Mouse (Mus musculus) forebrain, embryonic 11.5 days (tissue): ENCODE data around the gene Ankrd44. TPM values are rescaled to one million over a fixed set of nuclear protein-coding genes. Genes with fewer than 3 reads are reported as not detected.

Experiments used
- ATAC-seq: fragments of 200-750 bp; cut with Nextera tagmentation; replicated peaks from 2 replicates; pipeline ENCODE4 v1.8.0; 2017; ENCODE audit warnings: moderate TSS enrichment; ENCODE audit not compliant: low FRiP score
- DNase-seq: peaks from one replicate; pipeline ENCODE4 v3.0.0-alpha.2; 2017; ENCODE audit warnings: low spot score
- H3K27ac ChIP-seq: fragments of 300-500 bp; sonication (generic); 2 replicates; pipeline ENCODE4 v1.5.1; 2014; ENCODE audit warnings: low read depth, low read length
- H3K27me3 ChIP-seq: fragments of 300-500 bp; sonication (generic); 2 replicates; pipeline ENCODE4 v1.6.1; 2014; ENCODE audit warnings: mild to moderate bottlenecking, low read length, mixed read lengths; ENCODE audit not compliant: control insufficient read depth, insufficient read depth
- H3K36me3 ChIP-seq: fragments of 300-500 bp; sonication (generic); 2 replicates; pipeline ENCODE4 v1.6.1; 2014; ENCODE audit warnings: mild to moderate bottlenecking, low read length, moderate library complexity, mixed read lengths; ENCODE audit not compliant: control insufficient read depth, insufficient read depth
- H3K4me1 ChIP-seq: fragments of 300-500 bp; sonication (generic); replicated peaks from 2 replicates; pipeline ENCODE4 v1.6.1; 2014; ENCODE audit warnings: low read length, mixed read lengths; ENCODE audit not compliant: control insufficient read depth, insufficient read depth
- H3K4me2 ChIP-seq: fragments of 300-500 bp; sonication (generic); 2 replicates; pipeline ENCODE4 v1.6.1; 2014; ENCODE audit warnings: low read depth, mild to moderate bottlenecking, low read length, moderate library complexity, mixed read lengths; ENCODE audit not compliant: severe bottlenecking
- H3K4me3 ChIP-seq: fragments of 300-500 bp; sonication (generic); 2 replicates; pipeline ENCODE4 v1.5.1; 2014; ENCODE audit warnings: low read depth, low read length
- H3K9ac ChIP-seq: fragments of 300-500 bp; sonication (generic); 2 replicates; pipeline ENCODE4 v1.6.1; 2014; ENCODE audit warnings: low read length
- H3K9me3 ChIP-seq: fragments of 300-500 bp; sonication (generic); 2 replicates; pipeline ENCODE4 v1.6.1; 2016; ENCODE audit warnings: low read length, mixed read lengths; ENCODE audit not compliant: control insufficient read depth
- WGBS: fragments of 180-500 bp; shearing (Covaris S2); extraction: QIAGEN DNeasy Blood & Tissue Kit; methylation state at CpG from one replicate; pipeline ENCODE4 v1.1.7; 2014; 5-methylcytosine and 5-hydroxymethylcytosine counted together
- polyA plus RNA-seq: library from polyadenylated mRNA; unstranded; fragments of >200 nt; fragmentation: Nextera tagmentation; extraction: Ambion mirVana; gene quantifications from 2 replicates; pipeline ENCODE4 v1.2.1, GENCODE M21; 2014

Gene Ankrd44
- polyA plus RNA-seq, 1 experiment from 2014 or later, result 19.3 TPM

GRCm38 (mm10) chr1:54755690-54756365 lies 170.4 kb downstream of the Ankrd44 start:
- Histone ChIP-seq H3K4me3 (no peak overlapping the region), H3K4me2 (no peak overlapping the region), H3K27me3 (no peaks in the 10 kb centered on the region), H3K9ac (no peak overlapping the region), H3K4me1 (no peaks in the 10 kb centered on the region), H3K9me3 (no peaks in the 10 kb centered on the region), H3K27ac (no peak overlapping the region), H3K36me3 (no peaks in the 10 kb centered on the region)
- no peak for ATAC-seq
- WGBS, result 81% methylated on average over 8 of the region's 8 CpGs
- no peak for DNase-seq

GRCm38 (mm10) chr1:54749961-54750360 lies 176.2 kb downstream of the Ankrd44 start:
- 79% methylated on average over 1 of the region's 1 CpGs for WGBS
- DNase-seq (no peak), ATAC-seq (no peak)
- Histone ChIP-seq H3K9ac (no peak overlapping the region), H3K36me3 (no peaks in the 10 kb centered on the region), H3K27ac (no peak overlapping the region), H3K4me3 (no peak overlapping the region), H3K9me3 (no peaks in the 10 kb centered on the region), H3K4me2 (no peak overlapping the region), H3K4me1 (no peaks in the 10 kb centered on the region), H3K27me3 (no peaks in the 10 kb centered on the region)

GRCm38 (mm10) chr1:54749516-54749915 lies 176.7 kb downstream of the Ankrd44 start:
- H3K9ac ChIP-seq, result no peak overlapping the region
- H3K9me3 ChIP-seq, result no peaks in the 10 kb centered on the region
- H3K27me3 ChIP-seq, result no peaks in the 10 kb centered on the region
- 79% methylated on average over 3 of the region's 3 CpGs for WGBS
- no peaks in the 10 kb centered on the region for H3K4me1 ChIP-seq
- no peak overlapping the region for H3K4me2 ChIP-seq
- no peak overlapping the region for H3K4me3 ChIP-seq
- ATAC-seq (no peak), DNase-seq (no peak)
- no peaks in the 10 kb centered on the region for H3K36me3 ChIP-seq
- no peak overlapping the region for H3K27ac ChIP-seq

GRCm38 (mm10) chr1:54747785-54748420 lies 178.3 kb downstream of the Ankrd44 start:
- no peaks in the 10 kb centered on the region for H3K9me3 ChIP-seq
- DNase-seq, result no peak
- H3K4me3 ChIP-seq, result no peak overlapping the region
- no peaks in the 10 kb centered on the region for H3K4me1 ChIP-seq
- no peak overlapping the region for H3K9ac ChIP-seq
- no peak overlapping the region for H3K4me2 ChIP-seq
- WGBS, result 84% methylated on average over 8 of the region's 8 CpGs
- H3K36me3 ChIP-seq, result no peaks in the 10 kb centered on the region
- no peak overlapping the region for H3K27ac ChIP-seq
- H3K27me3 ChIP-seq, result no peaks in the 10 kb centered on the region
- ATAC-seq, result no peak

- no peak for ATAC-seq
- H3K27me3 ChIP-seq, result no peaks in the 10 kb centered on the region
- no peak overlapping the region for H3K4me2 ChIP-seq
- H3K4me1 ChIP-seq, result no peaks in the 10 kb centered on the region
- H3K9ac ChIP-seq, result no peak overlapping the region
- no peaks in the 10 kb centered on the region for H3K9me3 ChIP-seq
- H3K27ac ChIP-seq, result no peak overlapping the region
- no peak for DNase-seq
- H3K4me3 ChIP-seq, result no peak overlapping the region
- no peaks in the 10 kb centered on the region for H3K36me3 ChIP-seq
Measured at GRCm38 (mm10) chr1:54745666-54746065, 180.5 kb downstream of the Ankrd44 start.

GRCm38 (mm10) chr1:54744171-54744570 lies 182.0 kb downstream of the Ankrd44 start:
- Histone ChIP-seq H3K9ac (no peak overlapping the region), H3K4me1 (no peaks in the 10 kb centered on the region), H3K27me3 (no peaks in the 10 kb centered on the region), H3K4me3 (no peak overlapping the region), H3K36me3 (no peaks in the 10 kb centered on the region), H3K9me3 (no peaks in the 10 kb centered on the region), H3K27ac (no peak overlapping the region), H3K4me2 (no peak overlapping the region)
- DNase-seq (no peak), ATAC-seq (no peak)
- 91% methylated on average over 5 of the region's 5 CpGs for WGBS

- 85% methylated on average over 8 of the region's 8 CpGs for WGBS
- H3K36me3 ChIP-seq, result no peaks in the 10 kb centered on the region
- DNase-seq, result no peak
- no peaks in the 10 kb centered on the region for H3K9me3 ChIP-seq
- no peak overlapping the region for H3K9ac ChIP-seq
- H3K4me3 ChIP-seq, result no peak overlapping the region
- no peak for ATAC-seq
- no peaks in the 10 kb centered on the region for H3K27me3 ChIP-seq
- no peak overlapping the region for H3K4me2 ChIP-seq
- H3K27ac ChIP-seq, result no peak overlapping the region
- H3K4me1 ChIP-seq, result no peaks in the 10 kb centered on the region
Measured at GRCm38 (mm10) chr1:54743072-54743471, 183.1 kb downstream of the Ankrd44 start.

- no peak overlapping the region for H3K9ac ChIP-seq
- DNase-seq (no peak), ATAC-seq (no peak)
- no peak overlapping the region for H3K4me3 ChIP-seq
- no peaks in the 10 kb centered on the region for H3K4me1 ChIP-seq
- no peaks in the 10 kb centered on the region for H3K27me3 ChIP-seq
- no peak overlapping the region for H3K27ac ChIP-seq
- no peak overlapping the region for H3K4me2 ChIP-seq
- H3K36me3 ChIP-seq, result no peaks in the 10 kb centered on the region
- no peaks in the 10 kb centered on the region for H3K9me3 ChIP-seq
- 91% methylated on average over 5 of the region's 5 CpGs for WGBS
Measured at GRCm38 (mm10) chr1:54740936-54741335, 185.3 kb downstream of the Ankrd44 start.

- DNase-seq, result no peak
- no peak for ATAC-seq
Measured at GRCm38 (mm10) chr1:54737472-54737871, 188.7 kb downstream of the Ankrd44 start.

More at GRCm38 (mm10) chr1:54737472-54737871, 188.7 kb downstream of the Ankrd44 start:
- Histone ChIP-seq H3K4me2 (no peak overlapping the region), H3K27me3 (no peaks in the 10 kb centered on the region), H3K27ac (no peak overlapping the region), H3K4me1 (no peaks in the 10 kb centered on the region; the same call in 1 of the 2 replicates), H3K9ac (no peak overlapping the region), H3K36me3 (no peaks in the 10 kb centered on the region), H3K9me3 (no peaks in the 10 kb centered on the region), H3K4me3 (no peak overlapping the region)
- WGBS, result 88% methylated on average over 3 of the region's 3 CpGs
